Mouse (Mus musculus) heart, adult 11 months (tissue): ENCODE data around the gene Nup98.

Experiments used
- DNase-seq: peaks from one replicate; pipeline ENCODE4 v3.0.0; 2022

The Nup98 gene

DNA sequence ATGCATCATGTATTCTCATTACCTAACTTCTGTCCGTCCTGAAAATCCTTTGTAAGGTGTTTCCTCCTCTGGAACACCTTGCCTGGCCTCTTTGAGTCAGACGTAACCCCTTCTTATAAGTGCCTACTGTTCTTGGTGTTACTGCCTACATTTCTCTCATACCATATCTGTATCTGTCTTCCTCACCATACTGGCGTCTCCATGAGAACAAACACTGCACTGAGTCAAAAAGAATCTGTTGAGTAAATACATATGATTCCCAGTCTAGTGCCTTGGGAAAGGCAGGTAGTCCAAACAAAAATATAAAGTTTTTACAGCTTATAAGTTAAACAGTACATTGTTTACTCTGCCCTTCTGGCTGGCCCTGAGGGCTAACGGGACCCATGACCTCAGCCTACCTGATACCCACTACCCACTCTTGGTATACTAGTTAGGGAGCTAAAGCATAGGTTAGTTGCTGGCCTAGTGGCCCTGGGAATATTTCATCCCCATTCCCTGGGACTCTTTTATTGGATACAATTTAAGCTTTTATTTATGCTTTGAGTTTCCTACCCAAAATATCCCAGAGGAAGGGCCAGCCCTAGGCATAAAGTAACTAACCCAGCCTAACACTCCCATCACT is 18.2 kb upstream of the Nup98 start:
- DNase-seq: peak; percentile 78

GRCm38 (mm10) chr7:102226051-102226450 is 16.1 kb upstream of the Nup98 start:
- peak; percentile 92 for DNase-seq

- peak; percentile 93 for DNase-seq
Observed at GRCm38 (mm10) chr7:102223883-102224738, 14.1 kb upstream of the Nup98 start.

DNA sequence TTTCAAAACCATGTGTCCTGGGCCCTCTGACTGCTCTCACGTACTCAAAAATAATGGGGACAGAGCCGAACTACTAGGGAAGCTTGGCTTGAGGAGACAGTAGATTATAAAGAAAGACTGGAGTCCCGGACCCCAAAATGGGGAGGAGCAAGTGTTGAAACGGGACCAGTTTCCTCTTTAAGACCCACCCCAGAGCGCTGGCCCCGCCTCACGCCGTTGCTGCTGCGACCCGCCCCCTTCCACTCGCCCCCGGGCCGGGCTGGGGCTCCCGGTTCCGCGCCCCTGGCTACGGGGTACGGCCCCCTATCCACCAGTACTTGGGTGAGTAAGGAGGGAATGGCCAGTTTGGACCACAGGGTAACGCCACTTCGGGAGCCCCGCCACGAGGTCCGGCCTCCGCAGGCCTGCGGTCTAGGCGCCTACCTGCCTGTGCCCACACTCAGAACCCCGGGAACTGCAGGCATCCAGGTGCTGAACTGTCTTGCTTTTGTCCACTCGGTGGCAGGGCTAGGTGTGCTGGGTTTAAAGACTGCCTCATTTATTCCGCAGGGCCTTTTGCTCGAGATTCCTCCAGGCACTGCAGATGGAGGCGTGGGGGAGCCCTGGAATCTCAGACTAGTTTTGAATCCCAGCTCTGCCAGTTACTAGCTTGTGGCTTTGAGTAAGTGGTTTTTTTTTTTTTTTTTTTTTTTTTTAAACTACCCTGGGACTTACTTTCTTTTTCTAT is 13.0 kb upstream of the Nup98 start:
- DNase-seq: peak; percentile 98

DNA sequence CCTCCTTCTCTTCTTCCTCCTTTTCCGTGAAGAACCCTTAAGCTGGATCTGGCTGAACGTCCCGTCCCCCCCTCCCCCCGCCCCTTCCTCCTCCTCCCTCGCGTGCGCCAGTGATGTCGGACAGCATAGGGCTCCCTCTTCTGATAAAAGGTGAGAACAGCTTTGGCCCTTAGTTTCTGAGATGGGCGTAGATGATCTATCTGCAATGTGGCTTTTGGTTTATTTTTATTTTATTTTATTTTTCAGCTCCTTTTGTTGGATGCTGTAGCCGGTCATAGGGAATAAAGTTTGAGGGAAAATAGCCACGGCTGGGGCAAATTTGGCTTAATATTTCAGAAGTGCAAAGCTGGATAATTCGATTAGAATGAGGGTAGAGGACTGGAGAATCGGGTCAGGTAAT is 12.4 kb upstream of the Nup98 start:
- DNase-seq: peak; percentile 94

GRCm38 (mm10) chr7:102221899-102222298 is 11.9 kb upstream of the Nup98 start:
- DNase-seq: no peak

DNA sequence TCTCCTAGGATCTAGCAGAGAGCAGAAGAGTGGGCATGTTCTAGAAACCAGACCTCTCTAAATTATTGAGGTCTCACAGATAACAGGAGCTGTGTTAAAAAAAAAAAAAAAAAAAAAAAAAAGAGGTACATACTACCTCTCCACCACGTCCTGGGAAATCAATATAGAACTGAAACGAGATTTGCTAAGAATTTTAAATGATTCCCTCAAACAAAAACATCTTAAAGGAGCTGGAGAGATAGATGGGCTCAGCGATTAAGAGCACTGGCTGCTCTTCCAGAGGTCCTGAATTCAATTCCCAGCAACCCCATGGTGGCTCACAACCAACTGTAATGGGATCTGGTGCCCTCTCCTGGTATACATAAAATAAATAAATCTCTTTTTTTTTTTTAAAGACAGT is 1.1 kb upstream of the Nup98 start:
- peak; percentile 56 for DNase-seq

DNA sequence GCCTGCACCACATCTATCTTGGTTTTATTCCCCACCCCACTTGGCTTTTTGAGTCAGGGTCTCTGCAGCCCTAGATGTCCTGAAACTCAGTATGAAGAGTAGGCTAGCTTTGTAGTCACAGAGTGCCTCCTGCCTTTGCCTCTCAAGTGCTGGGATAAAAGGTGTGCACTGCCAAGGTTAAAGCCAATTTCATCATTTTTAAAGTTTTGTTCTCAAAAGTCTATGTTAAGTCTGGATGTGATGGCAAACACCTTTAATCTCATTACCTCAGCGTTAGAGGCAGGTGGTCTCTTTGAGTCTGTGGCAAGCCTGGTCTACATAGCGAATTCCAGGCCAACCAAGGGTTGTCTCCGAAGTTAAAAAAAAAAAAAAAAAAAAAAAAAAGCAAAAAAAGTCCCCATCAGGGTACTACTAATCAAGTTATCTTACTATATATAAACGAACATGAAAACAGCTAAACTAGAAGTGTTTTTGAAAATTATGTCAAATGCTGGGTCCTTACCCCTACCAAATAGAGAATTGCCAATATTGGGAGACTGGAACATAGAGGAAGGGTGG is 1.1 kb downstream of the Nup98 start:
- DNase-seq: peak; percentile 74

DNA sequence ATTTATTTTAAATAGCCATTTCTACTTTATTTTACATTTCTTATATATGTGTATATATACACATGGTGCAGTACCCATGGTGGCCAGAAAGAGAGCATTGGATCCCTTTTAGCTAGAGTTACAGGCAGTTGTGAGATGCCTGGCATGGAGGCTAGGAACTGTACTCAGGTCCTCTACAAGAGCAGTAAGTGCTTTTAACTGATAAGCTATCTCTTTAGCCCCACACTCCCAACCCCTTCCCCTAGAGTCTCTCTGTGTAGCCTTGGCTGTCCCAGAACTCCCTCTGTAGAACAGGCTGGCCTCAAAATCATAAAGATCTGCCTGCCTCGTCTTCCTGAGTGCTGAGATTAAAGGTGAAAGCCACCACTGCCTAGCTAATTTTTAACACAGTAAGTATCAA is 4.3 kb downstream of the Nup98 start:
- DNase-seq: peak; percentile 30

DNA sequence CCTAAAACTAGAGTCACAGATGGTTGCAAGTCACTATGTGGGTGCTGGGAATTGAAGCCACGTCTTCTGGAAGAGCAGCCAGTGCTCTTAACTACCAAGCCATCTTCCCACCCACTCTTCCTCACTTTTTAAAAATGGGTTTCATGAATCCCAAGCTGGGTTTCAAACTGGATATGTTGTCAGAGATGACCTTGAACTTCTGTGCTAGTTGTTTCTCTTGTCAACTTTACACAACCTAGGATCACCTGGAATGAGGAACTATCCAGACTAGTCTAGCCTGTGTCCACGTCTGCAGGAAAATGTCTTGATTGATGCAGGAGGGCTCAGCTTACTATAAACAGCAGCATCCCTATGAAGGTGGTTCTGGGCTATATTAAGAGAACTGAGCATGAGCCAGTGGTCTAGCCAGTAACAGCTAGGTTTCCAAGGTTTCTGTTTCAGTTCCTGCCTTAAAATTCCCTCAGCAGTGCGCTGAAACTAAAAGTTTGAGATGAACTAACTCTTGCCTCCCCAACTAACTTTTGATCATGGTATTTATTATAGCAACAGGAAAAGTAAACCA is 5.6 kb downstream of the Nup98 start:
- DNase-seq: peak; percentile 34

DNA sequence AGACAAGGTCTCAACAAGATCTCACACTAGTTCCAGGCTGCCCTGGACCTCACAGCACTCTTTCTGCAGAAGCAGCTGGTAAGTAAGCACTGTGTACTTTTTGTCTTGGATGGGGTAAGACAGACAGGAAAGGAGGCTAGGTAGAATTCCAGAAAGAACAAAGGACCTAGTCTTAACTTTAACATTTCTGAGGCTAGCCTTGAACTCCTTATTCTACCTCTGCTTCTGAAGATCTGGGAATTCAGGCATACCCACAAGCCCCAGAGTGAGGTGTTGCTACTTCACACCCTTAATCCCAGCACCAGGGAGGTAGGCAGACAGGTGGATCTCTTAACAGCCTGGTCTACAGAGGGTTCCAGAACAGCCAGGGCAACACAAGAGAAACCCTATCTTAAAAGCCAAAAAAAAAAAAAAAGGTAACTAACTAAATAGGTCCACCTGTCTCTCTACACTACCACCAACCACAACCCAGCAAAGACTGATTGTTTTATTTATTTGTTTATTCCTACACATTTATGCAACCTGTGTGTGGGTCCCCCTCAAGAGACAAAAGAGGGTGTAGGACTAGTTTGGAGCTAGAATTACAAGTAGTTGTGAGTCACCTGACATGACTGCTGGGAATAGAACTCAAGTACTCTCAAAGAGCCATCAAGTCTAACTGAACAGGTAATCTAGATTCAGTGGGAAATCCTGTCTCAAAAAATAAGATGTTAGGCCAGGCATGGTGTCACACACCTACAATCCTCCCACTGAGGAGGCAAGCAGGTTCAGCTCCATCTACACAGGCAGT is 8.8 kb downstream of the Nup98 start:
- peak; percentile 76 for DNase-seq

GRCm38 (mm10) chr7:102200576-102200975 is 9.4 kb downstream of the Nup98 start:
- no peak for DNase-seq

GRCm38 (mm10) chr7:102192356-102192755 is 17.6 kb downstream of the Nup98 start:
- DNase-seq: no peak

GRCm38 (mm10) chr7:102183849-102184248 is 26.1 kb downstream of the Nup98 start:
- DNase-seq: no peak

DNA sequence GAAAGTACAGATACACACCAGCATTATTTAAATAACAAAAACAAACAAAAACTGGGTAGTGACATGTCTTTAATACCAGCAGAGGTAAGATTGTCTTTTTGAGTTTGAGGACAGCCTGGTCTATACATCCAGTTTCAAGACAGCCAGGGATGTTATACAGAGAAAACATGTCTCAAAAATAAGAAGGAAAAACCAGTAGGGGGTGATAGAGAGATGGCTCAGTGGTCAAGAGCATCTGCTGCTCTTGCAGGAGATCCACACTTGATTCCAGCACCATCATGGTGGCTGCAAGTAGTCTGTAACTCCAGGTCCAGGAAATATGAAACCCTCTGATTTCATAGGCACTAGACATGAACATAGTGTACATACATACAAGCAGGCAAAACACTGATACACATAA is 39.7 kb downstream of the Nup98 start:
- DNase-seq: peak; percentile 36

- no peak for DNase-seq
Observed at GRCm38 (mm10) chr7:102153691-102154090, 56.3 kb downstream of the Nup98 start.

DNA sequence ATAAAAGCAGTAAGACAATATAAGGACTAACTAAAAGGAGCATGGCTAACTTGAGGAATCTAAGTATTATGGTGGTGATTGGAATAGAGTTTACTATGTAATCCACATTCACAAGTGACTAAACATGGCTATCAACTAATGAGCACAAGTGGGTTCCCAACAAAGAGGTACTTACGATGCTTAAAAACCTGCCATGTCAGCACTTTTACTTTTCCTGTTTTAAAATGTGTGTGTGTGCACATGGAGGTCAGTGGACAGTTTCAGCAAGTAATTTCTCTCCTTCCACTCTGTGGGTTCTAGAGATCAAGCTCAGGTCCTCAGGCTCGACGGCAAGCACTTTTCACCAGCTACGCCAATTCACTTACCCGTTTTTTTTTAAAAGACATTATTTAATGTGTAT is 72.1 kb downstream of the Nup98 start:
- no peak for DNase-seq

- no peak for DNase-seq
Observed at GRCm38 (mm10) chr7:102137464-102137863, 72.5 kb downstream of the Nup98 start.

DNA sequence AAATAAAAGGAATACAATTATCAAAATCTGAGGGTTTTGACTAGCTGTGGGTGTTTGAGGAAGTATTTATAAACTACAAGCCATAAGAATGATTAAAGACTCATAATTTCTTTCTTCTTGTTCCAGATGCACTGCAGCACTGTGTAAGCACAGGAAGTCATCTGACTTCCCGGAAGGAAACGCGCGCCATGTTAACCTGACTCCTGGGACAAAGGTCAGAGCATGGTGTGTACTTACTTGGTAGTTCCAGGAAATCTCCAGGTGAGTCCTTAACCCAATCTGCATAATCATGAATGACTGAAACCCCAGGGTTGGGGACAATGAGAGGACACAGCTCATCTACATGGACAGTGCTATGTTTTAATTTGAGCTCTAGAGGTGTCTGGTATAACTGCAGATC is 77.6 kb downstream of the Nup98 start:
- DNase-seq: no peak

DNA sequence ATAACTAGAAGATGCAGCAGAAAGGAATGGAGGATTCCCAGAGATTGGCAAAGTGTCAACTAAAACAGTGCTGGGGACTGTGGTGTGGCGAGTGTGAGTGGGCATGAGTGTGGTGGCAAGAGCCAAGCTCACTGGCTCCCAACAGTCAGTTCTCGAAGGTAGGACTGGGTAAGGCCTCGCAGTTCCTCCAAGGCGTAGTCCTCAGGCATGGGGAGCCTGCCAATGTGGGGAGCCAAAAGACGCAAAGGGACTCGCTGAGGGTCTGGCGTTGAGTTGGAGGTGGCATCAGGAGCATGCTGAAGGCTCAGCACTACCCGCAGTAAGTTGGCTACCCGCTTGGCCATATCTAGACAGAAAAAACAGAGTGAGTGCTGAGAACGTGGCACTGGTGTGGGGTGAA is 89.7 kb downstream of the Nup98 start:
- DNase-seq: peak; percentile 72

- peak; percentile 84 for DNase-seq
Observed at GRCm38 (mm10) chr7:102117382-102117781, 92.6 kb downstream of the Nup98 start.
